Mouse (Mus musculus): ENCODE results near the gene Serpina1e.
"Not testable (repeated sequence)": the region's sequence is repeated elsewhere in the genome, so short reads cannot be mapped to it uniquely, and the experiment has no call there.

Serpina1e gene

DNA sequence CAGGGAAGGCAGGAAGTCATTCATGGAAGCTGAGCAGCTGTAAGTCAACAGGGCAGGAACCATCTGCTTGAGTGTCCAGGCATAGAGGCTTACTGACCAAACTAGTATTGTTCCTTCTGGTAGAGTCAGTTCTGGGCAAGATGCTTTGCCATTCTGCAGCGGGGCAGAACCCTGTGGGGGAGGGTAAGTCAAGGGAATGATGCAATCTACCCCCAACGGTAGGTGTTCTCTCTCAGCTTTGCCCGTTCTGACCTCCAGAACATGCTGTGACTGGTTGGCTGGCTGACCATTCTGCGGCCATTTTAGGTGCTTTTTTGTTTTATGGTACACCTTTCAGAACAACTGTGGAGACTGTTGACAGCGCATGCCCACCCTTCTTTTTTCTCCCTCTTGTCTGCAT, 3.6 kb upstream of the Serpina1e start:
- no peak for DNase-seq

GRCm38 (mm10) chr12:103961716-103962115, 2.9 kb upstream of the Serpina1e start:
- DNase-seq, result no peak

- DNase-seq, result not testable (repeated sequence)
Observed at GRCm38 (mm10) chr12:103956555-103956954, 2.2 kb downstream of the Serpina1e start.

DNA sequence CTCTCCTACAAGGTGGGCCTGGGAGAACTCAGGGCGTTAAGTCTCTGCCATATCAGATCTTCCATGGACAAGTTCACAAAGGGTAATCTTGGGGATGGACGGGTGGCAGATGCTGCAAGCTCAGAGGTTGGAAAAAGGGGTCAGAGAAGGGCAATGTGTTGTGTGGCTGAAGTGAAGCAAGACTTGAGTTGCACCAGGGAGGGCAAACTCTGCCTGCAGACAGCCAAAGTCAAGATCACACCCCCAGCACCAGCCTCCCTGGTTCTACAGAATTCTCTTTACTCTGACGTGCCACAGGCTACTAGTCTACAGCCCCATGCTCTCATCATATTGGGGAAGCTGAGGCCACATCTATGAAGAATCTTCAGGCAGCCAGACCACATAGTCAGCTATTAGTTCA, 5.8 kb downstream of the Serpina1e start:
- DNase-seq, result not testable (repeated sequence)

GRCm38 (mm10) chr12:103946243-103946642, 12.5 kb downstream of the Serpina1e start:
- no peak for DNase-seq

DNA sequence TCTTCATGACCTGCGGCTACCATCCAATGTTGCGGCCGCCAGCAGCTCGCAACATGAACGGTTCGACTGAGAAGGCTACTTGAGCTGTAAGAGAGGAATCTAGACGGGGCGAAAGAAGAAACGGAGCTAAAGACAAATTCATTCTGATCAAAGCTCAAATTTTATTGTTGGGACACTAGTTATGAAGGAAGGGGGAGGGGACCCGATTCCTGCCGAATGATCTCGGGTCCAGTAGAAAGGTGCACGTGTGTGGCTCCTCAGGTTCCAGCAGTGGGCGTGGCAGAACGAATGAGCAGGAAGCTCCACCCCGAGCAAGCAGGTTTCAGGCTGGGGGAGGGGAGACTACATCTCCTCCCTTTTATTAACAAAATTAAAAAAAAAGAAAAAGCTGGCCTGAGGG, 49.6 kb downstream of the Serpina1e start:
- not testable (repeated sequence) for DNase-seq

DNA sequence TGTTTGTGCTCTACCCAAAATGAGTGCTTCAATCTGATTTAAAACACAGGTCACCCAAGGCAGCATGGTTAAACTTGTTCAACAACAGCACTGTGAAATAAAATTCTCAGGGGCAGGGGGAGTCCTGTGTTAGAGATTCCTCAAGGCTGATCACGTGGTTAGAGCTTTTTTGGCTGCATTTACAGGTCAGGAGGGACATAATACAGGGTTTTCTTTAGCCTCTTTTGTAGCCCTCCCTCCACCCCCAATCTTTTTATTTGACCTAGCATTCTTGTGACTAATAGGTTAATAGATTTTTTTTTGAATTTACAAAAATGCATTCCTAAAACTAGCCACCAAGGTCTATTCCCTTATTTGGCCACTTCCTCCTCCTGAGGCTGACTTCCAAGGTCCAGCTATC, 51.0 kb downstream of the Serpina1e start:
- DNase-seq, result not testable (repeated sequence)

GRCm38 (mm10) chr12:103904837-103905340, 53.9 kb downstream of the Serpina1e start, which contains the start of gene Serpina1c:
Gene Serpina1c, minus strand, starts transcription at chr12:103904887.
- DNase-seq, result not testable (repeated sequence)

- not testable (repeated sequence) for DNase-seq
Observed at GRCm38 (mm10) chr12:103901929-103902328, 56.8 kb downstream of the Serpina1e start.
